Mouse (Mus musculus) fat pad, adult 2 months (tissue): ENCODE measurements around the gene Gabpb1.
A peak's percentile ranks its signal among the peaks of the same experiment; 100 is the strongest.
"Not testable (repeated sequence)": the region's sequence is repeated elsewhere in the genome, so short reads cannot be mapped to it uniquely, and the experiment has no call there.

Experiments used
- DNase-seq: peaks from one replicate; pipeline ENCODE4 v3.0.0-alpha.2; 2011; ENCODE audit warnings: low read depth, low spot score; ENCODE audit errors: extremely low read depth

Gene Gabpb1

DNA sequence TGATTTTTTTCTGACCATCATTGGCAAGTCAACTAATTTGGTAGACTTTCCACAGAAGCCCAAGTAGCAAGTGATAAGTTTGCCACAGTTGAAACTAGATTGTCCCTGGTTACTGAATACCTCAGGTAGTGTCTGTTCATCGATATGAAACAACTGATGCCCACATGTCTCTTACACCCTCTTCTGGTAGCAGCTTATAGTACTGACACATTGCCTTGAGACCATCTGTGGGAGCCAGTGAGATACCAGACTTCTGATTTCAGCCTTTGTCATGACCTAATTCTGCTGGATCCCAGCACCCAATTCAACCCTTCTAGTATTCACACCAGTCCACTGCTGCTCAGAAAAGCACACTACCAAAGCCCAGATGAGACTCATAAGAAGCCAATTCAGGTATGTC, 31.4 kb downstream of the Gabpb1 start:
- no peak for DNase-seq

DNA sequence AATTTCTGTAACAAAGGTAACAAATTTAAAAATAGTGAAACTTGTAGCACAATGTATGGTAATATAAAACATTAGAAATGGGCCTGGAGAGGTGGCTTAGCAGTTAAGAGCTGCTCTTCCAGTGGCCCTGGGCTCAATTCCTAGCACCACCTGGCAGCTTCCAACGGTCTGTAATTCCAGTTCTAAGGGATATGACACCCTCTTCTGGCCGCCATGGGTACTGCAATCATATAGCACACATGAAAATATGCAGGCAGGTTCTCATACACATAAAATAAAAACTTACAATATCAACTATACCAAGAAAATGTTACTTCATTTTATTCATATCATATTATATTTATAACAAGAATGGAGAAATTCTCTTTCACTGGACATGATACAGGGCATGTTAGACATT, 35.8 kb downstream of the Gabpb1 start:
- no peak for DNase-seq

DNA sequence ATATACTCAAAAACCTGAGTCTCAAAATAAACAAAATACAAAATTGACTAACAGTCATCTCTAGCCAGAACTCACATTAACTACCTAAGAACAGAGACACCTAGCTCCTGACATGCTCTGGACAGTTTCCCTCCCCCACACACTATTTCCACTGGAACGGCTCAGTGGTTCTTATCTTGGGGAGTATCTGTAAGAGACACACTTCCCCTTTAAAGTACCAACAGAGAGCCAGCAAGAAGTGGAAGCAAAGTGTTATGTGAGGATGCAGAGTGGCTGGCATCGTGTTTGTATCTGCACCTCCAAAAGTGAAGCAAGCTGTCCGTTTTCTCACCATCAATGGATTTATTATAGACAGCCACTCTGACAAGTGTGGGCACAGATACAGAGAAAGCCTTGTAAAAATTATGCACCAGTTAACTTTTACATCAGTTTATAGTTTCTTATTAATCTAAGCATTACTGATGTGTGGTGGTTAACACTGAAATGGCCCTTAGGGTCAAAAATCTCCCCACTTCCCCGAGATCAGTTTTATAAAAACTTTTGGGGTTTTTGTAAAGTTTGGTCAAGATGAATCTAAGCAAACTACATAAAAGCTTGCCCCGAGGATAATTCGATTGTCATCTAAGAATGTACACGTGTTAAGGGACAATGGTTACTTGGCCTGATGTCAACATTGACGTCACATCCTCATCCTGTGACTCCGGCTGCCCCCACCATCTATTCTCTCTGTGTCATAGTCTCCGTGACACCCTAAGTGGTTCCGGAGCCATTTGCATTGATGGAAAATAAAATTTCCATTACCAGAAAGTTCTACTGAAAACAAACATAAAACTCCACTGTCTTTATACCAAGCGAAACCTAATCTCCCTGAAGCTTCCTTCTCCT, 40.0 kb downstream of the Gabpb1 start:
- no peak for DNase-seq

GRCm38 (mm10) chr2:126633165-126633564, 43.0 kb downstream of the Gabpb1 start:
- no peak for DNase-seq

- no peak for DNase-seq
Observed at GRCm38 (mm10) chr2:126628455-126628995, 47.6 kb downstream of the Gabpb1 start.

DNA sequence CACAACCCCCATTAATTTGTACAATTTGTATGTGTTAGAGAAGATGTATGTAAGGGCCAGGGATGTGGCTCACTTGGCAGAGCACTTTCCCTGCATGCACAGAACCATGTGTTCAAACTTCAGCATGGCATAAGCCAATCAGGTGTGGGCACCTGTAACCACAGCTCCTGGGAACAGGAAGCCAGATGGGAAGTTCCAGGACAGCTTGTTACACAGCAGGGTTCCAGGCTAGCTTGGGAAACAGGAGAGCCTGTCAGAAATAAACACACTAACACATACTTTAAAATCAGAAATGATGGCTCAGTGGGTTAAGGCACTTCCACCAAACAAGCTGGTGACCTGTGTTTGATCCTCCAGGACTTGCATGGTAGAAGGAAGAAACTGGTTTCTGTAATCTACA, 53.0 kb downstream of the Gabpb1 start:
- no peak for DNase-seq

GRCm38 (mm10) chr2:126622455-126622854, 53.7 kb downstream of the Gabpb1 start:
- no peak for DNase-seq

GRCm38 (mm10) chr2:126619249-126619704, 56.9 kb downstream of the Gabpb1 start, which contains the start of gene Hdc:
TSS of gene Hdc (minus strand) at chr2:126619299.
- no peak for DNase-seq

DNA sequence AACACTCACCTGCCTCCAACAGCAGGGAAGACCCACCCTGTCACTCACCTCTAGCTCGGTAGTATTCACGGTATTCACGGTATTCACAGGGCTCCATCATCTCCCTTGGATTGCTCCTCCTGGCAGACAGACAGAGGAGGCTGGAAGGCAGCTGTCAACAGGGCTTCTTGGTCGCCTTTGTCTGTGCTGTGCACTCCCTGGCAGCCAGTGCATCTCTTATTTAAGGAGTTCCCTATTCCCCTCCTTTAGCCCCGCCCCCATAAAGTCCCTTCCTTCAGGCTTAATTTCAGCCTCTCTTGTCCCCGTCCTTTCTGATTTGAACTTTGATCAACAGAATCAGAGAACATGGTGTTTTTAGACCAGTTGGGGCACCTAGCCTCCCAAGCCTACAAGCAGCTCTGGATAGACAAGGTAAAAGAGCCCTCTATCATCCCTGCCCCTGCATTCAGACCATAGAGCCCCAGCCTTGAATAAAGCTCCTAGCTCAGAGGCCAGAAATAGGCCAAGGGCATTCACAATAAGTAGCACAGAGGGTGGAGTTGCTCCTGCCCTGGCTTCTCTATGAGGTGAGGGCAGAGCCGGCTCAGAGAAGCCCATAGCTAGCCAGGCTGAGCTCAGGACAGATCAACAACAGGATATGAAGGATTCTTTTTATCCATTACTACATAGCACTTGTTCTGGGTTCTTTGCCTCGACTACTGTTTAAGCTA, 57.5 kb downstream of the Gabpb1 start:
- DNase-seq = no peak

DNA sequence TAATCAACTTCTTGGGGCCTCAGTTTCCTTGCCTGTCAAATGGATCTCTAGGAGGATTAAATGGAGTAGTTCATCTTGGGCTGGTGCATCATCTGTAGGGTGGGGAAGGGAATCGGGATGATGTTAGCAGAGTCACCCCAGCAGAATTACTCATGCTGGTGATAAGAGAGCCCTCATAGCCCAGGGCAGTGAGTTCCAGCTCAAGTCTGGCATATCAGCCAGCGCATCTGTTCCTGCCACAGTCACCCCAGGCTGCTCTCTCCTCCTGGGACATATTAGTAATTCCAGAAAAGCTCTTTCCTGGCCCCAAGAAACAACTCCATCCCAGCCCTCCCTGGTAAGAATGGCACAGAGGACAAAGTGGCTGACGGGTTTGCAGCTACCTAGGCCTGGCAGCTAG, 60.8 kb downstream of the Gabpb1 start:
- no peak for DNase-seq

DNA sequence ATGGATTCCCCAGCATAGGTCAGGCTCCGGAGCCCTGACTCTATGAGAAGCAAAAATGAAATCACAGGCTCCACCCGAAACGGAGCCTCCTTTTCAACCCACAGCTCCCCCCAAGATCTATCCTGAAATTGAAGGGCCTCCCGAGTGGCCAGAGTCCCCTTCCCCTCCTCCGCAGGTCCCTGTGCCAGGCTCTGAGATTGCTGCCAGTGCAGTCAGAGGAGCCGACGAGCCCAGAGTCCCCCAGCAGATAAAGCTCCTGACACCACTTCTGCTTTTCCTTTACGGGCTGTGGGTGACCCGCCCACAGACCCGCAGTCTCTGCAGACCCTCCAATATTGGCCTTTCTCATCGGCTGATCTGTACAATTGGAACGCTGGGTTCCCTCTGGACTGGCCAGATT, 66.5 kb downstream of the Gabpb1 start:
- not testable (repeated sequence) for DNase-seq

GRCm38 (mm10) chr2:126607553-126608203, 68.5 kb downstream of the Gabpb1 start:
- no peak for DNase-seq

DNA sequence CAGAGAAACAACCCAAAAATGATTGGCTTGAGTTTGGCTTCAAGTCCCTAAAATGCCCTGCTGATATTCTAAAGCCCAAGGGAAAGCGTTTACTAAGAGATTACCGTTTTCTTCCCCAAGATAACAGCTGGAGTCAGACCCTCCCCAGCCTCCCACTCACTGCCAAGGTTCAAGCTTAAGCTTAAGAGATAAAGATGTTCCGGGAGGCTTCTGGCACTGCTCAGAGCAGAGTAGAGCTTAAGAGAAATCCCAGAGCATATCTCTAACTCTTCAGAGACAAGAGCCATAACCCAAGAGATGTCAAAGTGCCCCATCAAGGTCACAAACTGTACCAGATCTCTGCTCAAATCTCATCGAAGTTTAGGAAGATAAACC, 69.5 kb downstream of the Gabpb1 start:
- DNase-seq = no peak

DNA sequence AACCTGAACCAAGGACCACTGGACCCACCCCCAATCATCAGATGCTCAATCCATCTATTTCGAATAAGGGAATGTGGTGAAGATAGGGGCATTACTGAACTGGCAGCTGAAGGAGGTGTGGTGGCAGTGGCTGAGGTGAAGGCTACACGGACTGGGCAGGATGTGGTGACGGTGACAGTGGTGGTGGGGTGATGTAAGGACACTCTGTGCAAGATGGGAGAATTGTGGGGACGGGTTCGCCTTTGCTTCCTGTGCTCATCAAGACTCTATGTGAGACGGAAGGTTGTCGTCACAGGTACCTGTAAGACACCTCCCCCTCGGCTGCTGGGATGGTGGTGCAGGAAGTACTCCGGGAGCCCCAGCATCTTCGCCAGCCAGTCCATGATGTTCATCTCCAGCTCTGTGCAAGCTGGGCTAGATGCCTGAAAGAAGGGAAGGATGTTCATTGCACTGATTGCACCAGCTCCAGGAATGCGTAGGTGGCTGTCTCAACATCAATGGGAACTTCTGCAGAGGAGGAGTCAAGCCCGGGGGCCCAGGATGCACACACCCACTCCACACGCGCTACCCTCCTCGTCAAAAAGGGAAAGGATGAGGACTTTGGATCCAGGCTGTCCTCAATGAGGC, 70.0 kb downstream of the Gabpb1 start:
- no peak for DNase-seq

DNA sequence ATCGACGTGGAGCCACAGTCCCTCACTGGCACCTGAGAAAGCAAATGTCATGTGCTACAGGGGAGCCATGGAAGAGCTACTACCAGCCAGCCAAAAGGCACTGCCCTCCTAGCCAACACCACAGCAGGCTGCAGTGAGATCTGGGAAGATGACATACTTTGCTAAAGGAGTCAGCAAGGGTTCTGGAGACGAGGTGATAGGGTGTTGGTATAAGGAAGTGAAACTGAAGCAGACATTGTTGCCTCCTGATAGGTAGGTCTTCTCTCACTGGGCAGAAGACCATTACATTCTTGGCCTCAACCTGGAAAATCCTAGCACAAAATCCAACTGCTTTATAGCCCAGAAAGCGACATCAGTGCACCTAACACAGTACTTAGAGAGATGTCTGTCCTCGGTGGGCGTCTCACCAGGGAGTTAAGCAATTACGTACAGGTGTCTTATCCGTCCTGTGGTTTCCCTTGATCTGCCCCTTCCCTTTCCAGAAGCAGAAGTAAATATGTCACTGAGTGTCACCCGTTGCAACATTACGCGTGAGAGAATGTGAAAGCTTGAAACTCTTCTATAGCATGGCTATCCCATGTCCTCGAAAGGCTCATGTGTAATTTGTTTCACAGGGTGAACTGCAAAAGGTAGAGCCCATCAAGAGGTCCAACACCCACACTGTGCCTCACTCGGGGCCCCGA, 74.1 kb downstream of the Gabpb1 start:
- no peak for DNase-seq

GRCm38 (mm10) chr2:126600533-126600932, 75.6 kb downstream of the Gabpb1 start:
- peak; percentile 4 for DNase-seq

- DNase-seq = no peak
Observed at GRCm38 (mm10) chr2:126599005-126599404, 77.1 kb downstream of the Gabpb1 start.

DNA sequence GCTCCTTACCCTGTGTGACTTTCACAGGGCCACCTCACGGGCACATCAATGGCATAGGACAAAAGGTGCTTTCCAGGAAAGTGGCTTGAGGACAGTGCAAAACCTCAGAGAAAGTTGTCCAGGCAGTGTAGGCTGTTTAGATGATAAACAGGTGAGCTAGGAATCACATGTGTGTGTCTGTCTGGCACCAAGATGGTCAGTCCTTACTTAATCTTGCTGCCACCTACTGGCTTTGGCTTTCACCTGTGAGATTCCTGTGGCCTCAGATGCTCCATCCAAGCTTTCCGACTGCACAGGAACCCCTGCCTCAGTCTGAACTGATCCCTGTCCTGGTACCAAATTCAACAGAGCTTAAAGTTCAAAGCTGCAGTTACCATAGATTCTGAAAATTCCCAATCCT, 77.8 kb downstream of the Gabpb1 start:
- DNase-seq = no peak

DNA sequence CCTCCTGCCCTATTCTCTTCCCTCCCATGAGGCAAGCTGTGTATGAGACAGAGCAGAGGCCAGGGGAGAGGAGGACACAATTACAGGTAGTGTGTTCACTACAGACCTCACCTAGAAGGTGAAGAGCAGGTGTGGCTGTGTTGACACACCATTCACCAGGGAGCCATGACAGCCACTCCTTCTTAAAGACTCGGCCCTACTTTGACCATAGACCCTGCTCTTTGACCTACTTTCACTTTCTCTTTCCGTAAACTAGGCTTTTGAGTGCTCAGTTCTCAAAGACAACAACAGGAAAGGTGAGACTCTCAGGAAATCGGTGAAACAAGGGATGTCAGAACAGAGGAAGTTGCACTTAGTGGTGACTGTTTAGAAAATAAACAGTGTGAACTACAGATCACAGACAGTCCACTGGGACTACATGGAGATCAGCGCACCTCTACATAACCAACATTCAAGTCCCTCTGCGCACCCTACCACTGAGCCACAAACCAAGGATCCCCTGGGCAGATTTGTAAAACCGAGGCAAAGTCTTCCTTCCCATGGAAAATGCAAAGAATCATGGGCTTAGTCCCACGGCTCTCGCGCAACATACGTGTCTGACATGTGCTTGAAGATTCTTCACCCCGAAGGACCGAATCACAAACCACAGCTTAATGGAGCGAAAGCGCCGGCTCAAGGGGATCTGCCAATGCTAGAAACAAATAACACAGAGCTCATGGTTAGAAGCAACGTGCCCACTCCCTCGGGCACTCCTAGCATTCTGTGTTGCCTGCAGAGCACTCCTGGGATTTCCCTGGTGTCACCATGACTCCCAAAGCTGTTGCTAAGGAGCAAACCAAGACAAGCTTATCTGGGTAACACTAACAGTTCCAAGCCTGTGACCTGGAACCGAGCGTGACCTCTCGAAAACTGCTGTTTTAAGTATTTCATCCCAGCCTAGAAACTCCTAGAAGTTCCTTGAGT, 78.6 kb downstream of the Gabpb1 start:
- DNase-seq = no peak
